Mouse (Mus musculus) E14TG2a.4 (cell line): ENCODE data around the gene Slc51b.

ENCODE experiments used
- CTCF ChIP-seq: conservative IDR thresholded peaks from 2 replicates; pipeline ENCODE4 v1.5.1; 2014; ENCODE audit warnings: low read length
- NANOG ChIP-seq: IDR thresholded peaks from 2 replicates; pipeline ENCODE4 v1.6.1; 2014; ENCODE audit warnings: borderline replicate concordance, low read length, mixed read lengths

- TF ChIP-seq CTCF (no peak), NANOG (no peak)
Observed at GRCm38 (mm10) chr9:65390752-65391612, 31.8 kb downstream of the Slc51b start.
